Mouse (Mus musculus): ENCODE data around the gene Mrpl32. TPM values are rescaled to one million over a fixed set of nuclear protein-coding genes. Genes with fewer than 3 reads are reported as not detected.

Mrpl32 gene
- total RNA-seq (2023): 39.5 TPM

GRCm38 (mm10) chr13:14612926-14613529, at the start of gene Mrpl32, which contains the start of gene Psma2:
Gene Mrpl32, minus strand, starts transcription at chr13:14613165.
Gene Psma2, plus strand, starts transcription at chr13:14613240.

GRCm38 (mm10) chr13:14629726-14630641, 17.0 kb upstream of the Mrpl32 start, which contains the start of gene AW209491:
Gene AW209491, plus strand, starts transcription at chr13:14630154.

Other genes with a start within 250 kb of the Mrpl32 start
- not detected for gene Hecw1, start 89.9 kb downstream of the Mrpl32 start, total RNA-seq (2023)
- gene Psma2, start 75 bp upstream of the Mrpl32 start, total RNA-seq (2023): 55.8 TPM
- 3.1 TPM for gene AW209491, start 17.0 kb upstream of the Mrpl32 start, total RNA-seq (2023)